Mouse (Mus musculus): ENCODE results near the gene Iqck.

Iqck gene

DNA sequence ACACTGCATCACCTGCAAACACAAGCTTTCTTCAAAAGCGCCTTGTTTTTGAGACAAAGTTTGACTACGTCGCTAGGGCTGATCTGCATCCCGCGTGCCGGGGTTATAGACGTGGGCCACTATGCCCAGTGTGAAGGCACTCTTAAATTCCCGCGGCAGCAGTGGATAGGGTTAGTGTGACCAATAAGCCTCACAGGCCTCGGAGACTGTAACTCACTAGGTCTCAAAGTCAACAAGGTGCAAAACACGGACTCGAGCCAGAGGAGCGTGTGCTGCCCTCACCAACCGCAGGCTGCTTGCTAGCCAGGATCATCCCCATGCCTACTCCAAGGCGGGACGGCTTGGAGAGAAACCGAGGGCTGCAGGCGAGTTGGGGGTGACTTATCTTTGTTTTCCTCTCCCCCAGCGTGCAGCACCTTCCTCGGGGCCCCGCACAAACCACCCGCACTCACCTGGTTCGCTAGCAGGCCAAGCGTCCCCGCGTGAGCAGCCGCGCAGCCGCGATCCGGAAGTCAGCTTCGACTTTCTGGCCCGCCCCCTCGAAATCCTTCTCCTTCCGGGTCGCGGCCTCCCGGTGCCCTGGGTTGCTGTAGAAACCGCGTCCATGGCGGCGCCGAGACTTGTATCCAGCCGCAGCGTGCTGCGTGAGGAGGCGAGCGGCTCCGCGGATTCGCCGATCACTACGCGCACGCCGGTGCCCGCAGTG, at the start of gene Iqck:
Iqck (plus strand) TSS at position 582 of the 706 bp plus-strand sequence.
- peak; percentile 93 for DNase-seq

DNA sequence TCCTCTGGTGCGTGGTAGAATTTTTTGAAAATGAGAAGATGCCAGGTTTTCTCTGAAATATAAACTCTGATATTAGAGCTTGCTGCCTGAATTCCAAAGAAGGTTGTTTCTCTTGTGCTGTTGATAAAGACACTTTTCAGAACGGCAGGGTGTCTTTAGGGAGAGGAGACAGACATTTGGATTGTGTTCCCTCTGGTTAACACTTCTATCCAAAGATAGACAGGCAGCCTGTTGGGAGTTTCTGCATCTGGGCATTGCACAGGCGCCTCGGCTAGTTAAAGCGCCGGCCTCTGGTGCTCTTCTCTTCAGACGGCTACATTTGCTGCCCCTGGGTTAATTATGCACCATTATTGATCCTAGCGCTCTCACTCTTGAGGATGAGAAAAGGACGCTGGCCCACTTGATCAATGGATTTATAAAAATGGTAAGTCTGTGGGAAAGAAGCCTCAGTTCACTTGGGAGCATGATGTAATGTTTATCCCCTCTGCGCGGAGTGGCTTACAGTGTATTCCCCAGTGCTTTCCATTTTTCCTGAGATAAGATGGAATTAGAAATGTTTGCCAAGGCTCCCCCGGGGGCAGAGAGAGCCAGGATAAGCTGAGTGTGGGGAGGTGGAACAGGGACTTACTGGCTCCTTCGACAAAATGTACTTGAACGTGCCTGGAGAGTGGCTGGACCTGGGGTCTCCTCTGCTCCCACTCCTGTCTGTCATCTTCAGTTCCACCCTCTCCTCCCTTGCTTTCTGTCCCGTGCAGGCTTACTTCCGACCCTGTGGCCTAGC, 48.7 kb upstream of the Iqck start:
- no peak for DNase-seq

DNA sequence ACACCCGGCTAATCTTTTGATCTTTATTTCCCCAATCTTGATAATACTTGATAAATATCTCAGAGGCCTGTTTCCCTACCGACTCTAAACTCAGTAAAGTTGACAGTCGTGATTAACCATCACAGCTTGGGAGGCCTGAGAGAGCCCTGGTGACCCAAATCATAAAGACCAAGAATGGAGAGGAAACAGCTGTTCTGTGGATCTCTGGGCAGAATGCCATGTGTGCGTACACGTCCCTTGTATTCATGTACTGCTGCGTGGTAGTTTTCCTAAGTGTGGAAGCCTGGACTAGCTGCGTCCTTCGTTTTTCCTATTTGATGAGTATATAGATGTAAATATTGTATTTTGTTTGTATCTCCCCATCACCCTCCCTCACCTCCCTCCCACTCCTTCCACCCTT, 47.7 kb upstream of the Iqck start:
- no peak for DNase-seq

DNA sequence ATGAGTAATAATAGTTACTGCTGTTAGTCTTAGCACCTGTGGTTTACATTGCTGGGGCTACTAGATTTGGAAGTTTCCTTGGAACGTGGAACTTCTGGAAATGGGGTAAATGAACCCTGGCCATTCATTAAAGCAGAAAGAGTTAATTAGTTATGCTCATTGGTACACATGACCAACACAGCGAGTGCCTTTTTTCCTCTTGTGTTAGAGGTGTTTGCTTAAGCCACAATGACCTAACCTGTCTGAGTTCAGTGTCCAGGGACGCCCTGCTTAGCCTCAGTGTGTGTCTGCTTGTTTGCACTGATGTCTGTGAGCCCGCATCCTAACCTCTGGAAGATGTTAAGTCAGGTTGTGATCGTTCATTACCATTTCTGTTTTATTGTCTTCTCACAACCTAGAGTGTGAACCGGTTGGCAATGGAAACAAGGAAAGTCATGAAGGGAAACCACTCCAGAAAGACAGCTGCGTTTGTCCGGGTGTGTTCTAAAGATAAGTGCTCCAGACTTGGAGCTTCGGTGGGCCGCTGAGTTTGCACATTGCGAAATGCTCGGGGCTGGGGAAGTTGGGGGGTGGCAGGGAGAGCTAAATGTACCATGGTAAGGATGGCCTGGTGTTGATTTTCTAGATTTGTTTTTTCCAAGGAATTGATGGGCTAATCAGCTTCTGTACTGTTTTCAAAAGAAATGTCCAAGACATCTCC, 44.0 kb upstream of the Iqck start:
- no peak for DNase-seq

GRCm38 (mm10) chr7:118813592-118813991, 42.0 kb upstream of the Iqck start:
- no peak for DNase-seq

DNA sequence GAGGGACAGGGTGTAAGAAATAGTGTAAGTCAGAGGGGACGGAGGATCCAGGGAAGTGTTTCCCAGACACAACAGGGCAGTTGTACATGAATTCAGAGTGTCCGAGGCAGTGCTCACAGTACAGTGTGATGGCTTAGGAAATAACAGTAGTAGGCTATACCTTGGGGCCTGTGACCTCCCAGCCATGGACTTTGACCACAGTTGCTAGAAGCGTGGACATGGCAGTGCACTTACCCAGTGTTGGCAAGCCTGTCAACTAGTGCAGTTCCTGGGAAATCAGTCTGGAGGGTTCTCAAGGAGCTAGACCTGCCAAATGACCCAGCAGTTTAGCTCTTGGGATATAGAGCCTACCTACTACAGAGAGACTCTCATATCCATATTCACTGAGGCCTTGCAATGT, 39.3 kb upstream of the Iqck start:
- no peak for DNase-seq

DNA sequence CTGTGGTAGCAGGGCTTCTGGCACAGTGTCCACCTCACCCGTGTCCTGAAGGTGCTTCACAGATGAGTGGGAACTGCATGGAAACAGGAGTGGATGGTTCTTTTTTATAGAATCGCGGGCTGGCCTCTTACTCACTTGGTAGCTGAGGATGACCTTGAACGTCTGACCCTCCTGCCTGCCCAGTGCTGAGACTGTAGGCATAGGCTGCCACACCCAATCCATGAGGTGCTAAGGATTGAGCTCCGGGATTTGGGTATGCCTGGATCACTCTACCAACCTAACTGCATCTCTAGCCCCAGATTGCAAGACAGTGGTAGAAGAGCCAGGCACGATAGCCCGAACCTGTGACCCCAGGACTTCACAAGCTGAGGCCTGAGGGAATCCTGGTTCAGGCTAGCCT, 37.8 kb upstream of the Iqck start:
- DNase-seq = no peak

DNA sequence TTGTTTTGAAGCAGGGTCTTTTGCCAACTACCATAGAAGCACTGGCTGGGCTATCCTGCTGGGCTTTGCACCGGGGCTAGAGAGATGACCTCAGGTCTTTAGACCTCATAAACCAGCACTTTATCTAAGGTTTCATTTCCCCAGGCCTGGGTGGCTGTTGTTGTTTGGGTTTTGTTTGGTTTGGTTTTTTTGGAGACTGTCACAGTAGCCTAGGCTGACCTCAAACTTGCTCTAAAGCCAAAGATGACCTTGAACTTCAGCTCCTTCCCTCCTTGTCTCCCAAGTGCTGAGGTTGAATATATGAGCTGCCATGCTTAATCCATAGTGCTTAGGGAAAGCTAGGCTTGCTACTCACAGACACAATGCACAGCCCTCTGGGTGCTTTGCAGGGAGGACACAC, 35.9 kb upstream of the Iqck start:
- DNase-seq = no peak

- DNase-seq = no peak
These were observed 34.2 kb upstream of the Iqck start for GRCm38 (mm10) chr7:118821356-118821755.

GRCm38 (mm10) chr7:118821887-118822556, 33.5 kb upstream of the Iqck start:
- no peak for DNase-seq

- DNase-seq = no peak
These were observed 31.1 kb upstream of the Iqck start for GRCm38 (mm10) chr7:118824451-118824850.

GRCm38 (mm10) chr7:118827975-118828416, 27.6 kb upstream of the Iqck start:
- peak in 1 of 2 experiments; percentile 40 for DNase-seq

- DNase-seq = peak; percentile 35 to 53
These were observed 17.7 kb upstream of the Iqck start for GRCm38 (mm10) chr7:118837901-118838300.

GRCm38 (mm10) chr7:118841030-118841745, 14.4 kb upstream of the Iqck start:
- peak; percentile 52 to 54 for DNase-seq

DNA sequence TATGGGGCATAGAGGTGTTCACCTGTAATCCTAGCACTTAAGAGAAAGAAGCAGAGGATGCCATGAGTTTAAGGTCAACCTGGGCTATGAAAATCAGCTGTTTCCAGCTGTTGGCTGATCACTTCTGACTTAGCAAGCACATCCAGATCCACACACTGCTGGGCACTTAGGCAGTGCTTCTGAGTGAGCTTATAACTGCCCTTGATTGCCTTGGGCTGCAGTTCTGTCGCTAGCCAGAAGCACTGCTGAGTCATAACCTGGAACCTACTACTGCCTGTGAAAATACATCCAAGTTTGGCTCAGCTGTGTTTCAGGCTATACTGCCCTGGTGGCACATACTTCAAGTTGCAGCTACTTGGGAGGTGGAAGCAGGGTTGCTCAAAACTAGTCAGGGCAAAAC, 13.8 kb upstream of the Iqck start:
- peak; percentile 36 to 43 for DNase-seq

DNA sequence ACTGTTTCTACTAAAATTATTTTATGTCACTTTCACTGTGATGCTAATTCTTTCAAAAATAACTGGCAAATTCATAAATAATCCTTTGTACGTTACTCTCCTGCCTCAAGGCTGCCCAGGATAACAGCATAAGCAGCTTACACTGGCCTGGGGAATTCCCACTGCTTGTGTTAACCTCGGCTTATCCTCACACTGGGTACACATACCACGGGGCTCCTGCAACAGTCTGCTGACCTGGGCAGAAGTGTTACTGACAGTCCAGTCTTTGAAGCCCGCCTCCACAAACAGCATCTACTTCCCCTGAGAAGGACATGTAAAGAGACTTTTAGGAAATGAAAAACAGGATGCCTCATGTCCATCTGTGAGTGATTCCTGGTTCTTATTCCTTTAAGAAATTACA, 12.6 kb upstream of the Iqck start:
- no peak for DNase-seq

- DNase-seq = no peak
These were observed 10.4 kb upstream of the Iqck start for GRCm38 (mm10) chr7:118845141-118845540.

DNA sequence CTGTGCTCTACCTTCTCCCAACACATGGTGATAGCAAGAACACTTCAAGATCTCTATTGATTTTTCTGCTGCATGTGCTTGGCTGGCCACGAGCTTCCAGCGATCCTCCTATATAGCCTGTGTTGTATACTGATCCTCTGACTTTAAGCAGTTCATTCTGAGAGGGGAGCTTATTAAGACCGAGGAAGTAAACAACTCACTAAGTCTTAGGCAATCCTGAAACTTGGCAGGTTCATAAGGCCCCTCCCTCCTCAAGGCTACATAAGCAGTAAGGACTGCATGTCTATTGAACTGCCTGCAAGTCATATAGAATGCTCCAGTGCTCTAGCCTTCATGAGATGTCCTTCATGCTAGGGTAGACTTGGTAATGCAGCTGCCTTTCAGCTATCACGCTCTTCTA, 9.2 kb upstream of the Iqck start:
- DNase-seq = no peak

GRCm38 (mm10) chr7:118848796-118849195, 6.8 kb upstream of the Iqck start:
- DNase-seq = no peak

GRCm38 (mm10) chr7:118849543-118850250, 5.9 kb upstream of the Iqck start:
- DNase-seq = no peak

DNA sequence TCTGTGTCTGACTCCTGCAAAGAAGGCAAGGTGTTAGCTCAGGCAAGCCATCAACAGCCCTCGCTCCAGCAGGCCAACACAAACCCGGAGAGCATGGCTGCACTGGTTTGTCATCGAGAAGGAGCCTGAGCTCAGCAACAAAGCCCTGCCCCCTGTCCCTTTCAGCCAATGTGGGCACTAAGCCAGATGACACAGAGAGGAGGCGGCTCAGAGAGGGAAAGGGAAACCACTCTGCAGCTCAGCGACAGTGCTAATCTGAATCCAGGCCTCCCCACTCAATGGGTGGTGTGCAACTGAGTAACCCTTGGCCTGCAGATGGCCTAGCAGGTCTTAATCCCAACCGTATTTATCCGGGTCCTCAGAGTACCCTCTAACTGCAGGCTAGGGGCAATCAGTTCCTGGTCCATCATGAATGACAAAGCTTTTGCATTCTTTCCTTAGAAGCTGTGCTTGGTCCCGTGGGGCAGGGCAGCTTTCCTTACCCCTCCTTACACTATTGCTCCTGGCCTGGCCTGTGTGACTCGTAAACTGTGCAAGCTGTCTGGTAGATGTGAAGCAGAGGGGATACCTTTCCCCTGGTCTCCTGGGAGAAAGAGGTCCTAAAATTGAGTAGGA, 4.8 kb upstream of the Iqck start:
- peak in 1 of 2 experiments; percentile 35 for DNase-seq
